ENCODE assay signal across 8 mouse cellular contexts in genomic region chr16:98081889-98082818, GRCm38 (mm10). TPM values are rescaled to one million over a fixed set of nuclear protein-coding genes. Genes with fewer than 3 reads are reported as not detected.
A peak's percentile ranks its signal among the peaks of the same experiment; 100 is the strongest.
DNase-seq lines count a peak whose midpoint lies in the region; ATAC-seq and TF ChIP-seq lines count a peak whose summit lies in the region.
"Not testable (repeated sequence)": the region's sequence is repeated elsewhere in the genome, so short reads cannot be mapped to it uniquely, and the experiment has no call there.

TSS of gene A630089N07Rik (minus strand) at chr16:98082450.

- under 1% methylated on average over 25 of the region's 25 CpGs for WGBS in embryonic facial prominence, embryonic 13.5 days
- 0% methylated on average over 25 of the region's 25 CpGs for WGBS in kidney, adult 2 months
- under 1% methylated on average over 25 of the region's 25 CpGs for WGBS in limb, embryonic 12.5 days
- under 1% methylated on average over 25 of the region's 25 CpGs for WGBS in midbrain, embryonic 15.5 days
- under 1% methylated on average over 25 of the region's 25 CpGs for WGBS in spleen, adult 2 months

- H3K4me1 ChIP-seq in embryonic facial prominence, embryonic 13.5 days; kidney, adult 2 months (ENCODE audit: control insufficient read depth, insufficient read depth, low read length); limb, embryonic 12.5 days (replicated peaks); spleen, adult 2 months (ENCODE audit: control insufficient read depth, insufficient read depth, insufficient read length): not testable (repeated sequence)
- H3K4me1 ChIP-seq in midbrain, embryonic 15.5 days, result peaks cover 12% of the 10 kb centered on the region

- TF ChIP-seq POLR2A in kidney, adult 2 months (IDR thresholded peaks at IDR 0.05; ENCODE audit: low read depth, low read length); spleen, adult 2 months (IDR thresholded peaks at IDR 0.05; ENCODE audit: low read depth, low read length): not testable (repeated sequence)

- TF ChIP-seq CTCF in kidney, adult 2 months (conservative IDR thresholded peaks at IDR 0.05; ENCODE audit: insufficient read depth, insufficient read length, low read depth, low read length); spleen, adult 2 months (IDR thresholded peaks at IDR 0.05; ENCODE audit: extremely low read depth, insufficient read depth, insufficient read length, insufficient replicate concordance): not testable (repeated sequence)

- peak within 1 kb of the TSS; percentile 79 for H3K9ac ChIP-seq in embryonic facial prominence, embryonic 13.5 days
- H3K9ac ChIP-seq in limb, embryonic 12.5 days (replicated peaks), result peak within 1 kb of the TSS; percentile 72
- peak within 1 kb of the TSS; percentile 53 for H3K9ac ChIP-seq in midbrain, embryonic 15.5 days

- H3K27ac ChIP-seq in embryonic facial prominence, embryonic 13.5 days, result peak within 1 kb of the TSS; percentile 83
- H3K27ac ChIP-seq in kidney, adult 2 months (ENCODE audit: insufficient read depth, low read depth, low read length), result peak within 1 kb of the TSS; percentile 20; the same call in 1 of the 2 replicates
- H3K27ac ChIP-seq in limb, embryonic 12.5 days, result peak within 1 kb of the TSS; percentile 90
- peak within 1 kb of the TSS; percentile 45 for H3K27ac ChIP-seq in midbrain, embryonic 15.5 days
- peak within 1 kb of the TSS; percentile 36; the same call in 1 of the 2 replicates for H3K27ac ChIP-seq in spleen, adult 2 months (ENCODE audit: insufficient read depth, low read length)

- H3K4me2 ChIP-seq in embryonic facial prominence, embryonic 13.5 days, result peak within 1 kb of the TSS; percentile 69
- H3K4me2 ChIP-seq in limb, embryonic 12.5 days, result peak within 1 kb of the TSS; percentile 66
- peak within 1 kb of the TSS; percentile 86 for H3K4me2 ChIP-seq in midbrain, embryonic 15.5 days

- H3K4me3 ChIP-seq in embryonic facial prominence, embryonic 13.5 days, result peak within 1 kb of the TSS; percentile 75
- H3K4me3 ChIP-seq in kidney, adult 2 months (ENCODE audit: insufficient read depth, low read depth, low read length), result peak within 1 kb of the TSS; percentile 78
- peak within 1 kb of the TSS; percentile 71 for H3K4me3 ChIP-seq in limb, embryonic 12.5 days (replicated peaks)
- H3K4me3 ChIP-seq in midbrain, embryonic 15.5 days, result peak within 1 kb of the TSS; percentile 88
- peak within 1 kb of the TSS; percentile 84 for H3K4me3 ChIP-seq in spleen, adult 2 months (ENCODE audit: extremely low read depth, insufficient read depth, insufficient read length)

- not testable (repeated sequence) for H3K27me3 ChIP-seq in embryonic facial prominence, embryonic 13.5 days; kidney, adult 2 months (replicated peaks; ENCODE audit: control insufficient read depth, insufficient read depth, low read length); limb, embryonic 12.5 days; midbrain, embryonic 15.5 days (replicated peaks); spleen, adult 2 months (ENCODE audit: control insufficient read depth, insufficient read depth, low read length)

- H3K36me3 ChIP-seq in embryonic facial prominence, embryonic 13.5 days; kidney, adult 2 months (ENCODE audit: control insufficient read depth, insufficient read depth, low read length); midbrain, embryonic 15.5 days (replicated peaks); spleen, adult 2 months (ENCODE audit: control insufficient read depth, insufficient read depth, low read length): not testable (repeated sequence)
- H3K36me3 ChIP-seq in limb, embryonic 12.5 days, result peaks cover 15% of the 10 kb centered on the region

- peak; percentile 97 for ATAC-seq in embryonic facial prominence, embryonic 13.5 days (ENCODE audit: insufficient number of reproducible peaks, insufficient read depth, low FRiP score, low TSS enrichment, low read depth)
- peak; percentile 97 for ATAC-seq in limb, embryonic 12.5 days (ENCODE audit: insufficient number of reproducible peaks, insufficient read depth, low FRiP score, low TSS enrichment, low read depth)
- ATAC-seq in midbrain, embryonic 15.5 days (replicated peaks), result peak; percentile 99

- DNase-seq in 3134 (ENCODE audit: extremely low read depth, insufficient read length, low spot score), result peak; percentile 83
- peak; percentile 89 to 92 for DNase-seq in adrenal gland, postnatal 36 days
- peak; percentile 91 for DNase-seq in heart, adult 18-20 months
- peak; percentile 93 for DNase-seq in kidney, adult 2 months
- DNase-seq in spleen, adult 2 months (ENCODE audit: low read depth in 1 of 2, low spot score in 2 of 2), result peak; percentile 50 to 84

- H3K9me3 ChIP-seq in embryonic facial prominence, embryonic 13.5 days; midbrain, embryonic 15.5 days: not testable (repeated sequence)
- H3K9me3 ChIP-seq in limb, embryonic 12.5 days, result peaks cover 12% of the 10 kb centered on the region

RNA-seq across cellular contexts. Expression of gene A630089N07Rik, which starts in this region (rescaled TPM):
- total RNA-seq in adrenal gland, postnatal 36 days (2021), result 1 to 10 TPM; 7.2 to 9.4 TPM
- polyA plus RNA-seq in embryonic facial prominence, embryonic 13.5 days (2015; fragmentation: Nextera tagmentation; extraction: Ambion mirVana), result 26.3 and 31.4 TPM in 2 replicates
- 1 to 10 TPM; 2.2 to 2.8 TPM for total RNA-seq in heart, adult 18-20 months (2021)
- 0.72 and 0.91 TPM in 2 replicates for polyA plus RNA-seq in kidney, adult 2 months (2012; rRNA removed)
- 27.9 and 33.0 TPM in 2 replicates for polyA plus RNA-seq in limb, embryonic 12.5 days (2016; fragmentation: Nextera tagmentation; extraction: Ambion mirVana)
- polyA plus RNA-seq in midbrain, embryonic 15.5 days (2015; fragmentation: Nextera tagmentation; extraction: Ambion mirVana), result 13.1 and 13.9 TPM in 2 replicates
- polyA plus RNA-seq in spleen, adult 2 months (2012; rRNA removed), result 0.97 and 1.3 TPM in 2 replicates

Comparison
In these comparisons a context has a peak if more than half of its experiments do, and no peak if none do; other contexts are left out.
1. Peak in every context shown above with its lines: DNase-seq, ATAC-seq, H3K4me3 ChIP-seq and H3K27ac ChIP-seq.
2. Peak in DNase-seq, H3K4me3 ChIP-seq and H3K27ac ChIP-seq in kidney, adult 2 months; RNA of the gene not detected or under 1 TPM.
3. H3K27ac ChIP-seq: peak in every context shown above with its lines; median percentile 90 in limb, embryonic 12.5 days; 83 in embryonic facial prominence, embryonic 13.5 days; 45 in midbrain, embryonic 15.5 days; 36 in spleen, adult 2 months; 20 in kidney, adult 2 months.